Mouse (Mus musculus) embryonic fibroblast, embryonic 13.5 days (primary cell): ENCODE data around the gene Map3k13.

Experiments used
- CTCF ChIP-seq: IDR thresholded peaks from 2 replicates; pipeline ENCODE4 v1.5.1; 2011; ENCODE audit warnings: mild to moderate bottlenecking, control low read depth, low read length, moderate library complexity, borderline replicate concordance; ENCODE audit not compliant: insufficient read depth
- POLR2A ChIP-seq: IDR thresholded peaks from 2 replicates; pipeline ENCODE4 v1.6.1; 2011; ENCODE audit warnings: low read depth, mild to moderate bottlenecking, control low read depth, low read length, moderate library complexity

- no peak for TF ChIP-seq POLR2A
- TF ChIP-seq CTCF: no peak
Measured at GRCm38 (mm10) chr16:21865250-21865982, 71.3 kb downstream of the Map3k13 start.
